Mouse (Mus musculus): ENCODE data around the gene Sema4a.

Gene Sema4a

GRCm38 (mm10) chr3:88456746-88457532 lies 4.0 kb downstream of the Sema4a start:
- H3K27me3 ChIP-seq (ENCODE audit: insufficient read depth, low read length), result peaks cover 85% of the 10 kb centered on the region
- peaks cover 53% of the 10 kb centered on the region for H3K4me1 ChIP-seq (replicated peaks; ENCODE audit: low read depth, low read length)
- no peak overlapping the region for H3K4me3 ChIP-seq (replicated peaks; ENCODE audit: low read length)
- TF ChIP-seq CTCF (conservative IDR thresholded peaks at IDR 0.05; ENCODE audit: low read length) (no peak), NANOG (IDR thresholded peaks at IDR 0.05; ENCODE audit: borderline replicate concordance, low read length) (no peak), POU5F1 (IDR thresholded peaks at IDR 0.05; ENCODE audit: borderline replicate concordance, low read length) (no peak)
- H3K36me3 ChIP-seq (ENCODE audit: insufficient read depth, low read length), result no peaks in the 10 kb centered on the region
- no peaks in the 10 kb centered on the region for H3K9me3 ChIP-seq (ENCODE audit: low read length)

DNA sequence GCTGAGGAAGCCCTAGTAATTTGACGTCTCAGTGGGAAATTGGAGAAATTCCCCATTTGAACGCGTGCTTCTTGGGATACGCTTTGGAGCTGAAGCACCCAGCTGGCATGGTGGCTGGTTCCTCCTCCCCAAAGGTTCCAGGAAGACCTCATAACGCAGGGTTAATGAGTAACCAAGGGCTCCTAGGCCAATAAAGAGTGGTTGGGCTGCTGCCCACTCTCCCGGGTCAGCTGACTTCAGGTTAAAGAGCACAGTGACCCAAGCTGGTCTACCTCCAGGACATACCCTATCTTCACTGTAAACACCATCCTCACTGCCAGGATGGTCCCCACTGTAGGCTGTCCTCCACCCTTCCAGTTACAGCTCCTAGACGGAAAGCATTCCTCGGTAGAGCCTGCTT lies 4.7 kb downstream of the Sema4a start:
- Histone ChIP-seq H3K36me3 (ENCODE audit: insufficient read depth, low read length) (no peaks in the 10 kb centered on the region), H3K27me3 (ENCODE audit: insufficient read depth, low read length) (peaks cover 84% of the 10 kb centered on the region), H3K9me3 (ENCODE audit: low read length) (no peaks in the 10 kb centered on the region), H3K4me1 (replicated peaks; ENCODE audit: low read depth, low read length) (peaks cover 51% of the 10 kb centered on the region), H3K4me3 (replicated peaks; ENCODE audit: low read length) (no peak overlapping the region)
- no peak for TF ChIP-seq POU5F1 (IDR thresholded peaks at IDR 0.05; ENCODE audit: borderline replicate concordance, low read length)
- no peak for TF ChIP-seq NANOG (IDR thresholded peaks at IDR 0.05; ENCODE audit: borderline replicate concordance, low read length)
- TF ChIP-seq CTCF (conservative IDR thresholded peaks at IDR 0.05; ENCODE audit: low read length), result no peak

DNA sequence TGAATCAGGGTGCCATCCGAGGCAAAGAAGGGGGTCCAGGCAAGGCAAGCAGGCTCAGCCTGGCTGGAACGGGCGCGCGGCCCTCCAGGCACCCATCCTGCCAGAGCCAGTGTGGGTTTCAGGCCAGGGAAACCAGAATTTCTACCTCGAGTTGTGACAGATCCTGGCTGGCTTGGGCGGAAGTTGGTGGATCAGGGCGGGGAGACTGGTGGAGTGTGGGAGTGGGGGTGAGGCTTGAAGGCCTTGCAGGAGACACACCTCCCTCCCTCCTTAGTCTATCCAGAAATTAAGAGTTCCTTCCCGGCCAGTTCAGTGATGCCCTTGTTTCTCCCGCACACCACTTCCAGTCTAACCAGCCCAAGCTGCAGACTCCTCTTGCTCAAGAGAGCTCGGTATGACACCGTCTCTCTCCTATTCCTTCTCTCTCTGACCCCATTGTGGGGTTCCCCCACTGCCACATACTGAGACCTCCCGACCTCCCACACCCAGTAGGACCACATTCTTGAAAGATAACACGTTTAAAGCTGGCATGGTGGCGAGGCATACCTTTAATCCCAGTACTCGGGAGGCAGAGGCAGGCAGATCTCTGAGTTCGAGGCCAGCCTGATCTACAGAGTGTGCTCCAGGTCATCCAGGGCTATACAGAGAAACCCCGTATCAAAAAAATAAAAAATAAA lies 5.3 kb downstream of the Sema4a start:
- peaks cover 84% of the 10 kb centered on the region for H3K27me3 ChIP-seq (ENCODE audit: insufficient read depth, low read length)
- TF ChIP-seq NANOG (IDR thresholded peaks at IDR 0.05; ENCODE audit: borderline replicate concordance, low read length) (no peak), POU5F1 (IDR thresholded peaks at IDR 0.05; ENCODE audit: borderline replicate concordance, low read length) (no peak), CTCF (conservative IDR thresholded peaks at IDR 0.05; ENCODE audit: low read length) (no peak)
- H3K9me3 ChIP-seq (ENCODE audit: low read length), result no peaks in the 10 kb centered on the region
- peaks cover 47% of the 10 kb centered on the region for H3K4me1 ChIP-seq (replicated peaks; ENCODE audit: low read depth, low read length)
- H3K36me3 ChIP-seq (ENCODE audit: insufficient read depth, low read length), result no peaks in the 10 kb centered on the region
- H3K4me3 ChIP-seq (replicated peaks; ENCODE audit: low read length), result peak overlapping the region; percentile 70

GRCm38 (mm10) chr3:88454762-88455587 lies 6.0 kb downstream of the Sema4a start:
- H3K9me3 ChIP-seq (ENCODE audit: low read length), result no peaks in the 10 kb centered on the region
- peaks cover 84% of the 10 kb centered on the region for H3K27me3 ChIP-seq (ENCODE audit: insufficient read depth, low read length)
- peaks cover 51% of the 10 kb centered on the region for H3K4me1 ChIP-seq (replicated peaks; ENCODE audit: low read depth, low read length)
- H3K36me3 ChIP-seq (ENCODE audit: insufficient read depth, low read length), result no peaks in the 10 kb centered on the region
- H3K4me3 ChIP-seq (replicated peaks; ENCODE audit: low read length), result peak overlapping the region; percentile 70
- no peak for TF ChIP-seq CTCF (conservative IDR thresholded peaks at IDR 0.05; ENCODE audit: low read length)
- no peak for TF ChIP-seq POU5F1 (IDR thresholded peaks at IDR 0.05; ENCODE audit: borderline replicate concordance, low read length)
- no peak for TF ChIP-seq NANOG (IDR thresholded peaks at IDR 0.05; ENCODE audit: borderline replicate concordance, low read length)

DNA sequence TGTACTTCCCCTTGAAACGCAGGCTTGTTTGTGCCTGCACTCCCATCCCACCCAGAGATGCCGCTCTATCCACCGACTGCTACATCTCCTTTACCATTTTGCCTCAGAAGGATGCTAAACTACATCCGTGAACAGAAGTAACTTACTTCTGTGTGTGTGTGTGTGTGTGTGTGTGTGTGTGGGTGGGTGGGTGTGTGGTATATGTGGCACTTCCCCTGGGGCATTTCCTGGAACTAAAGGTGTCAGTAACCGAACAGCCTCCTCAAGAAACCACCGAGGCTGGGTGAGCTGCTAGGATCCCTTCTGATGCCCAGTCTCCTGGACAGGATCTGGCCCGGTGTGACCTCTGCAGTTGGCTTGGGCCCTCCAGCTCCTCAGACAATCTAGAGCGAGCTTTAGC lies 7.0 kb downstream of the Sema4a start:
- Histone ChIP-seq H3K9me3 (ENCODE audit: low read length) (no peaks in the 10 kb centered on the region), H3K36me3 (ENCODE audit: insufficient read depth, low read length) (no peaks in the 10 kb centered on the region), H3K27me3 (ENCODE audit: insufficient read depth, low read length) (peaks cover 83% of the 10 kb centered on the region), H3K4me1 (replicated peaks; ENCODE audit: low read depth, low read length) (peaks cover 61% of the 10 kb centered on the region), H3K4me3 (replicated peaks; ENCODE audit: low read length) (no peak overlapping the region)
- no peak for TF ChIP-seq POU5F1 (IDR thresholded peaks at IDR 0.05; ENCODE audit: borderline replicate concordance, low read length)
- TF ChIP-seq NANOG (IDR thresholded peaks at IDR 0.05; ENCODE audit: borderline replicate concordance, low read length), result no peak
- no peak for TF ChIP-seq CTCF (conservative IDR thresholded peaks at IDR 0.05; ENCODE audit: low read length)

DNA sequence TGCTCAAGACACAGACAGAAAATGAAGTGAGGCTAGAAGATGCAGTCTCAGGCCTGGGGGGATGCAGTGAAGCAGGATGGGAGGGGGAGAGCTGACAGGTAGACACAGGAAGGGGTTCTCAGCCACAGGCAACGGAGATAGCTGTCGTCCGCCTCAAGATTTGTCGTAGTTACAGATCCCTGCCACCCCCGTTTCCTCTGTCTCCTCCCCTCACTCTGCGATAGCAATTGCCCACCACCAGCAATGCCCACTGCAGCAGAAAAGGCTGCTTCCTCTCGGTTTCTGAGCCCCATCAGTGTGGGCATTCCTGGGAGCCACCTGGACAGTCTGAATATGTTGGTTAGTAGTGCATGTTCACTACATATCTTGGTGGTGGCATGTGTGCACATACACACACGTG lies 7.6 kb downstream of the Sema4a start:
- H3K4me3 ChIP-seq (replicated peaks; ENCODE audit: low read length), result no peak overlapping the region
- peaks cover 79% of the 10 kb centered on the region for H3K27me3 ChIP-seq (ENCODE audit: insufficient read depth, low read length)
- TF ChIP-seq CTCF (conservative IDR thresholded peaks at IDR 0.05; ENCODE audit: low read length) (no peak), NANOG (IDR thresholded peaks at IDR 0.05; ENCODE audit: borderline replicate concordance, low read length) (no peak), POU5F1 (IDR thresholded peaks at IDR 0.05; ENCODE audit: borderline replicate concordance, low read length) (no peak)
- no peaks in the 10 kb centered on the region for H3K9me3 ChIP-seq (ENCODE audit: low read length)
- H3K4me1 ChIP-seq (replicated peaks; ENCODE audit: low read depth, low read length), result peaks cover 58% of the 10 kb centered on the region
- no peaks in the 10 kb centered on the region for H3K36me3 ChIP-seq (ENCODE audit: insufficient read depth, low read length)

DNA sequence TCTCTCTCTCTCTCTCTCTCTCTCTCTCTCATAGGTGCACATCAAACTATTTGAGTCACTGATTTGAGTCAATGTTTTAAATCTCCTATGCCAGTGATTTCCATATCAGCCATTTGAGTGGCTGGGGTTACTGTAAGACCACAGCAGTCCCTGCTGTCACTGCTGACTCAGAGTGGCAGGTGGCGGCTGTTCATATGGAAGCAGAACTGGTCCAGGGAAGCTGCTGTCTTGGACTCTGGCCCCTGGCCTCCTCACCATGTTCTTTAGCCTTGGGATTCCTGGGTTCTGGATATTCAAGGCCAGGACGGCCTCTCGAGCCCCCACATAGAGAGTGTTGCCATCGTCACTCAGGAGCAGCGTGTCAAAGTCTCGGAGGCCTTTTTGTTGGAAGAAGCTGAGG lies 8.3 kb downstream of the Sema4a start:
- H3K9me3 ChIP-seq (ENCODE audit: low read length), result no peaks in the 10 kb centered on the region
- TF ChIP-seq POU5F1 (IDR thresholded peaks at IDR 0.05; ENCODE audit: borderline replicate concordance, low read length) (no peak), CTCF (conservative IDR thresholded peaks at IDR 0.05; ENCODE audit: low read length) (no peak), NANOG (IDR thresholded peaks at IDR 0.05; ENCODE audit: borderline replicate concordance, low read length) (no peak)
- H3K27me3 ChIP-seq (ENCODE audit: insufficient read depth, low read length), result peaks cover 78% of the 10 kb centered on the region
- peaks cover 63% of the 10 kb centered on the region for H3K4me1 ChIP-seq (replicated peaks; ENCODE audit: low read depth, low read length)
- H3K36me3 ChIP-seq (ENCODE audit: insufficient read depth, low read length), result no peaks in the 10 kb centered on the region
- no peak overlapping the region for H3K4me3 ChIP-seq (replicated peaks; ENCODE audit: low read length)

DNA sequence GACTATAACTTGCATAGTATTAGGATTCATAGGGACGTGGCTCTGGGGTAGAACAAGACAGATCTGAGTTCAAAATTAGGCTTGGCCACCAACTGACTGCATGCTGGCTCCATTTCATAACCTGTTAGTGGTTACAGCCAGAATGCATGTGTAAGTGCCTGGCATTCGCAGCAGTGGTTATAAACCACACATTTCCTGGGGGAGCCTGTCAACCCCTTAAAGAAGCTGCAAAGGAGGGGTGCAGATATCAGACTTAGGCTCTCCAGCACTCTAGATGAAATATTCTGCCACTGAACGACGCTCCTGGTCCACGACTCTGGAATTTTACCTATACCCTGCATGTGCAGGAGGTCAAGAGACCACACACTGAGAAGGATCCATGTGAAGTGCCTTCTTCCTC lies 8.7 kb downstream of the Sema4a start:
- H3K4me3 ChIP-seq (replicated peaks; ENCODE audit: low read length), result no peak overlapping the region
- peaks cover 73% of the 10 kb centered on the region for H3K27me3 ChIP-seq (ENCODE audit: insufficient read depth, low read length)
- H3K36me3 ChIP-seq (ENCODE audit: insufficient read depth, low read length), result no peaks in the 10 kb centered on the region
- TF ChIP-seq CTCF (conservative IDR thresholded peaks at IDR 0.05; ENCODE audit: low read length) (no peak), POU5F1 (IDR thresholded peaks at IDR 0.05; ENCODE audit: borderline replicate concordance, low read length) (no peak), NANOG (IDR thresholded peaks at IDR 0.05; ENCODE audit: borderline replicate concordance, low read length) (no peak)
- H3K9me3 ChIP-seq (ENCODE audit: low read length), result no peaks in the 10 kb centered on the region
- peaks cover 63% of the 10 kb centered on the region for H3K4me1 ChIP-seq (replicated peaks; ENCODE audit: low read depth, low read length)

Measured in E14TG2a.4 (cell line).